Mouse (Mus musculus) cerebellum, adult 9-11 months (tissue): ENCODE results near the gene Prlh.

Source experiments
- DNase-seq: peaks from one replicate; pipeline ENCODE4 v3.0.0; 2022

Gene Prlh

GRCm38 (mm10) chr1:90952808-90953207, at the start of gene Prlh:
Gene Prlh, plus strand, starts transcription at chr1:90953108.
- no peak for DNase-seq

- DNase-seq = no peak
Observed at GRCm38 (mm10) chr1:90903211-90903945, 49.5 kb upstream of the Prlh start.

GRCm38 (mm10) chr1:90903971-90904458, 48.9 kb upstream of the Prlh start:
- DNase-seq = no peak

GRCm38 (mm10) chr1:90904729-90905404, 48.0 kb upstream of the Prlh start:
- no peak for DNase-seq

GRCm38 (mm10) chr1:90906357-90906756, 46.6 kb upstream of the Prlh start:
- DNase-seq = peak; percentile 21

- no peak for DNase-seq
Observed at GRCm38 (mm10) chr1:90909161-90909560, 43.7 kb upstream of the Prlh start.

GRCm38 (mm10) chr1:90909631-90910152, 43.2 kb upstream of the Prlh start:
- no peak for DNase-seq

GRCm38 (mm10) chr1:90913231-90913630, 39.7 kb upstream of the Prlh start:
- no peak for DNase-seq

GRCm38 (mm10) chr1:90914948-90915569, 37.8 kb upstream of the Prlh start, which contains the start of gene Mlph:
Gene Mlph, plus strand, starts transcription at chr1:90915085.
- no peak for DNase-seq

- DNase-seq = no peak
Observed at GRCm38 (mm10) chr1:90917509-90917908, 35.4 kb upstream of the Prlh start.

GRCm38 (mm10) chr1:90921687-90922086, 31.2 kb upstream of the Prlh start:
- DNase-seq = no peak

GRCm38 (mm10) chr1:90926030-90926429, 26.9 kb upstream of the Prlh start:
- no peak for DNase-seq

- no peak for DNase-seq
Observed at GRCm38 (mm10) chr1:90927308-90927707, 25.6 kb upstream of the Prlh start.

- DNase-seq = no peak
Observed at GRCm38 (mm10) chr1:90927929-90928574, 24.9 kb upstream of the Prlh start.

- DNase-seq = peak; percentile 41
Observed at GRCm38 (mm10) chr1:90928575-90928934, 24.4 kb upstream of the Prlh start.

- peak; percentile 55 for DNase-seq
Observed at GRCm38 (mm10) chr1:90933001-90933400, 19.9 kb upstream of the Prlh start.

GRCm38 (mm10) chr1:90936990-90937389, 15.9 kb upstream of the Prlh start:
- DNase-seq = no peak

GRCm38 (mm10) chr1:90939980-90940379, 12.9 kb upstream of the Prlh start:
- no peak for DNase-seq

- no peak for DNase-seq
Observed at GRCm38 (mm10) chr1:90945171-90945570, 7.7 kb upstream of the Prlh start.

- DNase-seq = no peak
Observed at GRCm38 (mm10) chr1:90947252-90947651, 5.7 kb upstream of the Prlh start.

GRCm38 (mm10) chr1:90949309-90949708, 3.6 kb upstream of the Prlh start:
- no peak for DNase-seq

- no peak for DNase-seq
Observed at GRCm38 (mm10) chr1:90951670-90952069, 1.2 kb upstream of the Prlh start.

GRCm38 (mm10) chr1:90953688-90954087, 780 bp downstream of the Prlh start:
- no peak for DNase-seq
